Mouse (Mus musculus) heart, postnatal 14 days (tissue): ENCODE data around the gene Serpinb9b. TPM values are rescaled to one million over a fixed set of nuclear protein-coding genes. Genes with fewer than 3 reads are reported as not detected.
"Not testable (repeated sequence)": the region's sequence is repeated elsewhere in the genome, so short reads cannot be mapped to it uniquely, and the experiment has no call there.

Experiments used
- DNase-seq, 2 experiments: peaks; one replicate each; pipeline ENCODE4 v3.0.0; 2021 to 2022
- intact Hi-C: fragments of 180-260 bp; cut with DNase I; formaldehyde crosslinking; loops from one replicate; pipeline ENCODE4 v1.15.1; 2025
- long read RNA-seq, 2 experiments: library from polyadenylated mRNA; stranded (forward); transcript quantifications; one replicate each; pipeline ENCODE4 v2.0.0; 2021
- total RNA-seq, 2 experiments: library from RNA; stranded (reverse); gene quantifications; 2 replicates each; pipeline ENCODE4 v1.2.3; 2021

The Serpinb9b gene
- under 1 TPM; 0.12 to 0.41 TPM for total RNA-seq
- long read RNA-seq, experiment 1, partial matches to known transcripts, result 0 of 3 reads
- long read RNA-seq, experiment 1, other reads (novel, unspliced or antisense), result 0 of 3 reads
- long read RNA-seq, experiment 2, result 0 reads

DNA sequence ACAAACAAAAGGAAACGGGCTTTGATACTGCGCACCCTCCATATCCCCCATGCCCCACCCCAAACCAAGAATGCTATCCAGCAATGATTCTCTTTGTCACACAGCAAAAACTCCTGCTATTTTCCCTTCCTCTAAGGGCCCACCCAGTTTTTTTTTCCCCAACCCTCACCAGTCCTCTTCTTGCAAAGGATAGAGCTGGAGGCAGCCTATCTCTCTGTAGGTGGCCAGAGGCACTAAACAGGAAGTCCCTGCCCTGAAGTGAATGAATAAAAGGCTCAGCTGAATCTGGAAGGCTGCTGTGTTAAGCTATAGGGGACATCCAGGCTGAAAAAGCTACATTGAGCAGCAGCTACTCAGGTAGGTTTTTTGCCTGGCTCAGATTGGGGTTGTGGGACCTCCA lies at the start of gene Serpinb9b:
Gene Serpinb9b (plus strand): TSS at position 173 of the 400 bp plus-strand sequence.
- no peak for DNase-seq

GRCm38 (mm10) chr13:32982556-32983042 lies 44.6 kb upstream of the Serpinb9b start:
- intact Hi-C loops, result no loop called here
- no peak for DNase-seq

More for the DNA sequence above, at the start of gene Serpinb9b:
- intact Hi-C loops, result no loop called here

GRCm38 (mm10) chr13:32986256-32986655 lies 41.0 kb upstream of the Serpinb9b start:
- intact Hi-C loops, result no loop called here
- DNase-seq, result no peak

DNA sequence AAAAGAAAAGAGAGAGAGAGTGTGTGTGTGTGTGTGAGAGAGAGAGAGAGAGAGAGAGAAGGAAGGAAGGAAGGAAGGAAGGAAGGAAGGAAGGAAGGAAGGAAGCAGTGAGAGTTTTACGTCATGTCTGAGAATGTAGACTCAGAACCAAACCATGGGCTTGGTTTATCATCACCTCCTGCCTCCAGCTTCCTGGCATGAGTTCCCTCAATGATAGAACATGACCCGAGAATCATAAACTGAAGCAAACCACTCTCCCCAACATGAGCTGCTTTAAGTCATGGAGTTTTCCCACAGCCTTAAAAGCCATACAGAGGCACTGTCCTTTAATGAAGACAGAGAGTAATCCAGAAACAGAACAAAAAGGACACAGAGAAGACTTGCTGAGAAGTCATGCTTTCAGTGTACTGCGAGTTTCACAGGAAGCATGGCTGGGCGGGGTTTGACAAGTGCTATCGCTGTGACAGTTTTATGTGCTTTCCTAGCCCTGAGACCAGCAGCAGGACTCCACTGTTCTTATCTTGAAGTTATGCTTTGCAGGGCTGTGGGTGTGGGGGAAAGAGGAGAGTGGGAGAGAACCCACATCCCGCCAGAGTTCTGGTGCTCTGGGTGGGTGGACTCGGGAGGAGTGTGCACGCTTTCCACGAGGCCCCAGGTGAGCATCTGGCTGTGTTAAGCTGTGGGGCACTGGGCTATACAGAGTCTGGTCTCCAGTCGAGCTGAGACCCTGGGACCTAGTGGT lies 33.9 kb upstream of the Serpinb9b start:
- DNase-seq, result no peak
- intact Hi-C loops, result no loop called here

- intact Hi-C loops, result no loop called here
- DNase-seq, result no peak
Measured at GRCm38 (mm10) chr13:32993894-32994242, 33.3 kb upstream of the Serpinb9b start.

- intact Hi-C loops, result no loop called here
- DNase-seq, result no peak
Measured at GRCm38 (mm10) chr13:32995051-32995450, 32.2 kb upstream of the Serpinb9b start.

DNA sequence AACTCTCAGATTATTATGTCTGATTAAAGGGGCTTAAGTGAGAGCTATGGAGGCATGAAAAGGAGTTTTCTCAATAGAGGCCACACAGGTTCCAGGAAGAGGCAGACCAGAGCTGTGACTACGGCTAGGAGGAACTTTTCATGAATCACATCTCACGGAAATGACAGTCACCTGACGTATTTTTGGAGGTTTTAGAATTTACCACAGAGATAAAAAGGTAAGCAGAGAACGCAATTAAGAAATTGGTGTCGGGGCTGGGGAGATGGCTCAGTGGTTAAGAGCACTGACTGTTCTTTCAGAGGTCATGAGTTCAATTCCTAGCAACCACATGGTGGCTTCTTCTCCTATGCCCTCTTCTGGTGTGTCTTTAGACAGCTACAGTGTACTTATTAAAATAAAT lies 25.9 kb upstream of the Serpinb9b start:
- intact Hi-C loops, result loop anchor here (5.0 kb wide), 2 partner anchors 34 to 99 kb away; partner anchors contain the start of gene Serpinb6b
- DNase-seq, result no peak

- no peak for DNase-seq
- intact Hi-C loops, result loop anchor here (2.0 to 5.0 kb wide), 3 partner anchors 36 to 101 kb away; partner anchors contain the start of genes Serpinb1b and Serpinb6b
Measured at GRCm38 (mm10) chr13:33002950-33003349, 24.3 kb upstream of the Serpinb9b start, which contains the start of gene Serpinb9. Gene Serpinb9, plus strand, starts transcription at chr13:33003250.

GRCm38 (mm10) chr13:33003523-33004413 lies 23.4 kb upstream of the Serpinb9b start:
- no peak for DNase-seq
- intact Hi-C loops, result loop anchor here (2.0 to 5.0 kb wide), 3 partner anchors 36 to 101 kb away; partner anchors contain the start of genes Serpinb1b and Serpinb6b

DNA sequence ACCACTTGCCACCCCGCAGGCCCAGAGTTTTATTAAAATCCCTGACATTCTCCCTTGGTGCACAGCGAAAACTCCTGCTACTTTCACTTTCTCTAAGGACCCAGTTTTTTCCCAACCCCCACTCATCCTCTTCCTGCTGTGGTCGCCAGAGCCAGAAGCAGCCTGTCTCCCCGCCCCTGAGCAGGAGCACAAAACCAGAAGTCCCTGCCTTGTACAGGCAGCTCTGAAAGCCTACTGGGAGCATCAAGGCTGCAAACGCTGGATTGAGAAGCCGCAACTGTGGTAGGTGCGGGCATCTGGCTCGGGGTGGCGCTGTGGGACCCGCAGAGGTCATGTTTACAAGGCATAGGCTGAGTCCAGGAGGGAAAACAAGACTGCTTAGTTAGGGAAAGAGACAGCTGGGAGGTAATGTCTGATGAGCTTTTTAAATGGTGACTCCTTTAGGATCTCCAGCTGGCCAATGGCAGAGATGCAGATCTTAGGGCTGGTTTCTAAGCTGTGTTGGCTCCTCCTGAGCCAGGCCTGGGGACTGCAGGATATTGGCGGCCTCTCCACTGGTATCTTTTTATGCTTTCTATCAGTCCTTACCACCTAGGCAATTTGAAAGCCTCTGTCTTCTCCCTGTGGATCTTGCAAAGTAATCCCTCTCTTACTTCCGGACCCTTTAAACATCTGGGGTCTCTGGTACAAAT lies 22.7 kb upstream of the Serpinb9b start:
- intact Hi-C loops, result loop anchor here (5.0 kb wide), 2 partner anchors 37 to 102 kb away; partner anchors contain the start of gene Serpinb6b
- DNase-seq, result peak; percentile 86 to 89

- intact Hi-C loops, result no loop called here
- DNase-seq, result no peak
Measured at GRCm38 (mm10) chr13:33005501-33006075, 21.6 kb upstream of the Serpinb9b start.

DNA sequence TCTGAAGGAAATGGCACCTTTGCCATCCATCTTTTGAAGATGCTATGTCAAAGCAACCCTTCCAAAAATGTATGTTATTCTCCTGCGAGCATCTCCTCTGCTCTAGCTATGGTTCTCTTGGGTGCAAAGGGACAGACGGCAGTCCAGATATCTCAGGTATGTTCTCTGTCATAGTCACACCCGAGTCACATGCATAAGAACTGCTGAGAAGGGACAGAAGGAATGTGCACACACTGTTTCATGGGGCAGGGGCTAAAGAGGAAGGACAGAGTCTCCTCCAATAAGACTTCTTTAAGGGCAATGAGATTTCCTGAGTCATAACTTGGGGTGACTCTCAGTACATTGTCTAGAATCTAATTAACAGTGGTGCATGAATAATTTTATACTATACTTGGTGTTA lies 20.7 kb upstream of the Serpinb9b start:
- DNase-seq, result no peak
- intact Hi-C loops, result no loop called here

GRCm38 (mm10) chr13:33012395-33012794 lies 14.8 kb upstream of the Serpinb9b start:
- intact Hi-C loops, result no loop called here
- DNase-seq, result peak in 1 of 2 experiments; percentile 25

- intact Hi-C loops, result no loop called here
Measured at GRCm38 (mm10) chr13:33013271-33013670, 13.9 kb upstream of the Serpinb9b start.

DNA sequence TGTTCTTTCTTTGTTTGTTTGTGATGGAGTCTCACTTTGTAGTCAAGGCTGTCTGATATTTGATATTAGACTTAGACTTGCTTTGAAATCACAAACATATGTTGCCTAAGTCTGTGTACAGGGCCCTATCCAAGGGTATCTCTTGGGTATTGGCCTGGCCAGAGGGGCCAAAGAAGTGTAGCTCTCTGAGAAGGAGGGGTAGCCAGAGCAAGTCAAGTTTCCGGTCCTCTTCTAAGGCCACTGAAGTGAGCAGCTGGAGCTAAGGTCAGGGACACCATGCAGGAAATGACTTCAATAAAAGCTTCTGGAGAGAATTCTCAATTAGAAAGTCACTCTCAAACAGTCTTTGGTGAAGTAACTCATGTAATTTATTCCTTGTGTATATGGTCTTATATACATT lies 4.8 kb upstream of the Serpinb9b start:
- DNase-seq, result peak in 1 of 2 experiments; percentile 6
- intact Hi-C loops, result no loop called here

More at GRCm38 (mm10) chr13:33013271-33013670, 13.9 kb upstream of the Serpinb9b start:
- no peak for DNase-seq

DNA sequence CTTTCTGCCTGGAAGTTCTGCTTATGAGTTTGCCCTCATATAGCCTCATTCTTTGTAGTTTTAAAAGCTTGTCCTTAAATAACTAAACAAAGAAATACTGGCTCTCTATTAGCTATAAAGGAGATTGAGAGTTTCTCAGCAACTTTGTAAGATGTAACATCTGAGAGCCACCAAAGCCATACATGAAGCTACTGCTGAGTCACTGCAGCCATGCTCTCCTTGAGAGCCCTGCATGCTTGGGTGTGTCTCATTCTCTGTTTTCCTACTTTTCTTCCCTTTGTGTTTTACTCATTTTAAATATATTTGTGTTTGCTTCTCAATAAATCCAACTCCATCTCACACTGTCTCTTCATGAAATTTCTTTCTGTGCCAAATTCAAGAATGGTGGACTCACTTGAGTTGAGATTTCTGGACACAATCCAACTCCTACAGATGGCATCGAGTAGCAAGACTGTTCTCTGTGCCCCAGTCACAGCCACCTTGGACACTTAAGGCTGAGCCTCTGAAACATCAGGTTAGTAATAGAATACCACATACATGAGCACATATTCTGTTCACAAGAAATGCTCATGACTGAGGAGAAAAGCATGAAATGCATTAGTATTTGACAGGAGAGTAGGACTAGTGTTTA lies 674 bp upstream of the Serpinb9b start:
- DNase-seq, result no peak
- intact Hi-C loops, result no loop called here

- no peak for DNase-seq
- intact Hi-C loops, result no loop called here
Measured at GRCm38 (mm10) chr13:33028146-33028545, 930 bp downstream of the Serpinb9b start.

DNA sequence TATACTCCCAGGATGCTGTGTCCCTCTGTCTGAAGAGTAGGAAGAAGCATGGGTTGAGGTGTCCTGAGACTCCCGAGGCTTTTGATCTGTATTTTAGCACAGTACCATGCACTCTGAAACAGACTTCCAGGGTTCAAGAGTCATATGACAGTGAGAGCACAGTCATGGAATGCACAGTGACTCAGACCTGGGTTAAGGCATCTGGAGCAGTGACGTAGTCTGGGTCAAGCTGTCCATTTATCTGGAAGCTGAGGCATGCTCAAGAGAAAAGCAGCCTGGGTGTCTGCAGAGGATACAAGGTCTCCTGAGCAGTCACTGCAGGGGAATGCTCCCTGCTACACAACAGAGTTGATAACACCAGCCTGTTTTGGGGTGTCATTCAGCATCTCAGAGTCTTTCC lies 1.3 kb downstream of the Serpinb9b start:
- no peak for DNase-seq
- intact Hi-C loops, result no loop called here

GRCm38 (mm10) chr13:33029478-33029877 lies 2.3 kb downstream of the Serpinb9b start:
- DNase-seq, intact Hi-C loops: not testable (repeated sequence)
